Mouse (Mus musculus): ENCODE results near the gene Gm20388.

- TF ChIP-seq CTCF (IDR thresholded peaks at IDR 0.05; ENCODE audit: extremely low read depth, insufficient read depth, low read length) (no peak), POLR2A (IDR thresholded peaks at IDR 0.05; ENCODE audit: extremely low read depth, insufficient read depth, low read length) (no peak)
These were observed 593.8 kb downstream of the Gm20388 start for GRCm38 (mm10) chr8:120504251-120505081.

All from cortical plate, adult 2 months (tissue).